Mouse (Mus musculus): Measurements from ENCODE around the gene Prdm11.
A peak's percentile ranks its signal among the peaks of the same experiment; 100 is the strongest.

DNA sequence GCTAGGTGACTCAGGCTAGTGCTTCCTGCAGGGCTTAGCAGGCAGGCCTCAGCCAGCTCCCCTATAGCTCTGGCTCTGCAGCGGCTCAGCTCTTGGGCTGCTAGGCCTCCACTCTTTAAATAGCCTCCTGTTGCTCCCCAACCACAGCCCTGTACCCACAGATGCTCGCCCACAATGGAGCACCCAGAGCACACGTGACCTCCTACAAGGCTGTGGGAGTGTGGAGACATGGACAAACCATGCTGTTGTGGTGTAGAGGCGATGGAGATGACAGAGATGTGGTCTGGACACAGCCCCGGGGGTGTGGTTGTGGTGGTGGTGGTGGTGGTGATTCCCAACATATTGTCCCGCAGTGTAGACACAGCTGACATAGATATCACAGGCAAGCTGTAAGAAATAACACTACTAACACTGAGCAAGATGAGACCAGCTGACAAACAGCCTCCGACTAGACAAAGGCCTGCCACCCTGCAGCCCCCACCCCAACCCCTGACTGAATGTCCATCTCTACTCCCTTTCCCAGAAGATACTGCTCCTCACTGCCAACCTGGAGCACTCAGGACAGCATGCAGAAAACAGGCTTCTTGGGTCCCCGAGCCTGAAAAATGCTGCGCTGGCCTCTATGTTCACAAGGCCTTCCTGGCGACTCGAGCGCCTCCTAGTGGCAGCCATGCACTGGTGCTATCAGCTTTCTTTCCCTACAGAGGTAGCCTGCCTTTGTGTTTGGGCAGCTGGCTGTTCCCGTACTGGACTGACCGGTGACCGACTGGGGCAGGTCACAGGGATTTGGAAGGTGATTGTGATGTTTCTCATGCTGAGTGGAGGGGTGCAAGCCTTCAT is 30.0 kb upstream of the Prdm11 start:
- TF ChIP-seq HCFC1 (IDR thresholded peaks at IDR 0.05; ENCODE audit: borderline replicate concordance, insufficient read depth, low read length) (no peak), MAFK (IDR thresholded peaks at IDR 0.05; ENCODE audit: insufficient read depth, low read depth, low read length) (peak; percentile 88), ZNF384 (IDR thresholded peaks at IDR 0.05; ENCODE audit: low read depth, low read length) (no peak), ZC3H11A (IDR thresholded peaks at IDR 0.05; ENCODE audit: borderline replicate concordance, low read depth, low read length) (peak; percentile 34; the same call in 1 of the 2 replicates)

Measured in ES-E14 (cell line).